Mouse (Mus musculus): ENCODE results near the gene Elane.

DNA sequence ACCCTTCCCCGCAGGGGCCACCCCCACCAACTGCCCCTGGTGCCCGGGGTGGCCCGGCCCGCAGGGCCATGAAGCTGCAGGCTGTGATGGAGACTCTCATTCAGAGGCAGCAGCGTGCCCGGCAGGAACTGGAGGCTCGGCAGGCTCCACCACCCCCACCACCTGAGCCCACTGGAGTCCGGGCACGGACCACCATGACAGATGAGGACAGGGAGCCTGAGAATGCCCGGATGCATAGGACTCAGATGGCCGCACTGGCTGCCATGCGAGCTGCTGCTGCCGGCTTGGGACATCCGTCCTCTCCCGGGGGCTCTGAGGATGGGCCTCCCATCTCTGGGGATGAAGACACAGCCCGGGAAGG lies 44.8 kb downstream of the Elane start:
- TF ChIP-seq POLR2A (IDR thresholded peaks at IDR 0.05; ENCODE audit: borderline replicate concordance, control insufficient read depth, low read depth, low read length) (no peak), CTCF (IDR thresholded peaks at IDR 0.05; ENCODE audit: control insufficient read depth, insufficient read depth, low read length) (no peak)
